Mouse (Mus musculus) liver, embryonic 15.5 days (tissue): ENCODE results near the gene Litaf. TPM values are rescaled to one million over a fixed set of nuclear protein-coding genes. Genes with fewer than 3 reads are reported as not detected.
"Not testable (repeated sequence)": the region's sequence is repeated elsewhere in the genome, so short reads cannot be mapped to it uniquely, and the experiment has no call there.

Experiments
- ATAC-seq: fragments of 200-750 bp; cut with Nextera tagmentation; 2 replicates; pipeline ENCODE4 v1.8.0; 2017; ENCODE audit warnings: moderate number of reproducible peaks, mild to moderate bottlenecking, moderate library complexity; ENCODE audit not compliant: insufficient read depth
- H3K27ac ChIP-seq: fragments of 300-500 bp; sonication (generic); replicated peaks from 2 replicates; pipeline ENCODE4 v1.5.1; 2015; ENCODE audit warnings: mild to moderate bottlenecking, inconsistent platforms
- H3K27me3 ChIP-seq: fragments of 300-500 bp; sonication (generic); 2 replicates; pipeline ENCODE4 v1.6.1; 2015; ENCODE audit warnings: mild to moderate bottlenecking, inconsistent platforms
- H3K36me3 ChIP-seq: fragments of 300-500 bp; sonication (generic); replicated peaks from 2 replicates; pipeline ENCODE4 v1.6.1; 2015; ENCODE audit warnings: moderate library complexity, mild to moderate bottlenecking, inconsistent platforms
- H3K4me1 ChIP-seq: fragments of 300-500 bp; sonication (generic); replicated peaks from 2 replicates; pipeline ENCODE4 v1.6.1; 2015; ENCODE audit warnings: inconsistent platforms
- H3K4me2 ChIP-seq: fragments of 300-500 bp; sonication (generic); 2 replicates; pipeline ENCODE4 v1.6.1; 2015; ENCODE audit warnings: moderate library complexity, mild to moderate bottlenecking, inconsistent platforms
- H3K4me3 ChIP-seq: fragments of 300-500 bp; sonication (generic); replicated peaks from 2 replicates; pipeline ENCODE4 v1.5.1; 2015; ENCODE audit warnings: mild to moderate bottlenecking, inconsistent platforms
- H3K9ac ChIP-seq: fragments of 300-500 bp; sonication (generic); 2 replicates; pipeline ENCODE4 v1.6.1; 2015; ENCODE audit warnings: moderate library complexity, mild to moderate bottlenecking, inconsistent platforms
- H3K9me3 ChIP-seq: fragments of 300-500 bp; sonication (generic); replicated peaks from 2 replicates; pipeline ENCODE4 v1.6.1; 2016; ENCODE audit warnings: inconsistent platforms
- whole genome bisulfite sequencing: fragments of 180-500 bp; shearing (Covaris S2); methylation state at CpG from one replicate; pipeline ENCODE4 v1.1.7; 2015; ENCODE audit warnings: mixed read lengths; ENCODE audit not compliant: insufficient replicate concordance; 5-methylcytosine and 5-hydroxymethylcytosine counted together
- polyA plus RNA-seq: library from polyadenylated mRNA; unstranded; fragments of >200 nt; fragmentation: Nextera tagmentation; extraction: Ambion mirVana; gene quantifications from 2 replicates; pipeline ENCODE4 v1.2.1, GENCODE M21; 2015

The Litaf gene
- polyA plus RNA-seq, 1 experiment from 2014 or later = 39.3 TPM

DNA sequence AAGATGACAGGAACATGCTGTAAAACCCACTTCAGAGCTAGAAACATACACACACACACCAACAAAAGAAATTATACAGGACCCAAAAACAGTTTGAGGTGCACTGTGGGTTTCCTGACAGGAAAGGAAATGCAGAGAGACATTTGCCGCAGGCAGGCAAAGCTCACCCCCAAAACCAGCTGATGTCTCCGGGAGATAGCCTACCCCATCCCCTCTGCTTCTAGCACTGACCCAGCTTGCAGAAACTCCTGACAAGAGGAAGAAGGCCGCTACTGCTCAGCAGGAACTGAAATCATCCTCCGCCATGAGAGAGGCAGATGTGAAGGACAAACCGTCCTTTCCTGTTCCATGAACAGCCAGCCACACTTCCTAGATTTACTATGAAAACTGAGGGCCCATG, 96.6 kb downstream of the Litaf start:
- H3K27ac ChIP-seq = no peak overlapping the region
- 25% methylated on average over 5 of the region's 5 CpGs for WGBS
- no peak for ATAC-seq

DNA sequence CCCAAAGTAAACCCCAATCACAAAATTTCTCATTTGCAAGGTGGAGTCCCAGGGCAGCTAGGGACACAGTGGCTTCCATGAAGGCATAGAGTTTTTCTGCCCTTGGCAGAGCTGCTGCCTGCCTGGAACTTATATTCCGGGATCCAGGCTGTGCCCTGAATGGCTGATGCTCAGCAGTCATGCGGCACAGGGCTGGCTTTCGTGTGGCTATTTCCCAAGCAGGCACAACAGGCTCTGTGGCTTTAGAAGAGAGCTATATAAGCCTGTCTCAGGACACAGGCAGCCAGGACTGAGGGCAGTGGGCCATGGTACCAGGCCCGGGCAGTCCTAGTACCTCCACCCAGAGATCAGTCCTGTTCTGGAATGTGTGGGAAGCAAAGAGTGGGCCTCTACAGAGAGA, 97.7 kb downstream of the Litaf start:
- Histone ChIP-seq H3K27me3 (no peaks in the 10 kb centered on the region), H3K9me3 (no peaks in the 10 kb centered on the region), H3K9ac (no peak overlapping the region), H3K4me1 (peaks cover 63% of the 10 kb centered on the region), H3K36me3 (peaks cover 10% of the 10 kb centered on the region; the same call in 1 of the 2 replicates), H3K27ac (no peak overlapping the region; the same call in 1 of the 2 replicates), H3K4me3 (no peak overlapping the region), H3K4me2 (no peak overlapping the region)
- ATAC-seq = no peak
- WGBS = 74% methylated on average over 4 of the region's 4 CpGs

More for the DNA sequence above, 96.6 kb downstream of the Litaf start:
- no peak overlapping the region for H3K4me3 ChIP-seq
- H3K4me2 ChIP-seq = no peak overlapping the region
- H3K27me3 ChIP-seq = no peaks in the 10 kb centered on the region
- no peaks in the 10 kb centered on the region for H3K9me3 ChIP-seq
- peaks cover 65% of the 10 kb centered on the region for H3K4me1 ChIP-seq
- no peak overlapping the region for H3K9ac ChIP-seq
- 0 out of 2 replicates have a peak, but pooled peaks cover 2% of the 10 kb centered on the region for H3K36me3 ChIP-seq

DNA sequence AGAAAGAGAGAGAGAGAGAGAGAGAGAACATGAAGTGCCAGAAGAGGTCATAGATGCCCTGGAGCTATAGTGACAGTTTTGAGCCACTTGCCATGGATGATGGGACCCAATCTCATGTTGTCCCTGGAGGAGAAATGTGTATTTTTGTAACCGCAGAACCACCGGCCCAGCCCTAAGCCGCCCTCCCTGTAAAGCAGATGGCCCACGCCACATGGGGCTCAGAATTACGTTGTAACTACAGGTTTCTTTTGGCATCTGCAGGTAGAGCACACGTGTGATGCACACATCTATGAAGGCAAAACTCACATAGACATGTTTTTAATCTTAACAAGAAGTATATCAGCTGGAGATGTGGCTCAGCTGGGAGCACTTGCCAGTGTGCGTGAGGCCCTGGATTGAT, 98.2 kb downstream of the Litaf start:
- H3K4me1 ChIP-seq = peaks cover 58% of the 10 kb centered on the region
- no peak for ATAC-seq
- no peak overlapping the region for H3K9ac ChIP-seq
- no peak overlapping the region; the same call in 1 of the 2 replicates for H3K27ac ChIP-seq
- no peak overlapping the region for H3K4me3 ChIP-seq
- no peaks in the 10 kb centered on the region for H3K9me3 ChIP-seq
- 71% methylated on average over 7 of the region's 7 CpGs for WGBS
- no peak overlapping the region for H3K4me2 ChIP-seq
- peaks cover 15% of the 10 kb centered on the region; the same call in 1 of the 2 replicates for H3K36me3 ChIP-seq
- no peaks in the 10 kb centered on the region for H3K27me3 ChIP-seq

DNA sequence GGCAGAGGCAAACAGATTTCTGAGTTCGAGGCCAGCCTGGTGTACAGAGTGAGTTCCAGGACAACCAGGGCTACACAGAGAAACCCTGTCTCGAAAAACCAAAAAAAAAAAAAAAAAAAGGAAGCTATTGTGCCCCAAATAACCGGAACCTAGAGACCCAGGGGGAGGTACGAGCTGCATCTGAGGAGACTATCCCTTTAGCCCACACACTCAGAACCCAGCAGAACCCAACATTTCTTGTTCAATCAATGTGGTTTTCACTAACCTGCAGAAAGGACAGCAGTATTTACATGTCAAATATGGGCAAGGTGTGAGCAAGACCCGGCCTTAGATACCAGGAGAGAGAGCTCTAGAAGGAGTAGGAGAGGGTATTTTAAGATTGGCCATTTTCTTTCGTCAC, 98.9 kb downstream of the Litaf start:
- no peak overlapping the region for H3K4me3 ChIP-seq
- no peak overlapping the region for H3K27ac ChIP-seq
- ATAC-seq = no peak
- no peak overlapping the region for H3K4me2 ChIP-seq
- 41% methylated on average over 6 of the region's 6 CpGs for WGBS
- peaks cover 15% of the 10 kb centered on the region; the same call in 1 of the 2 replicates for H3K36me3 ChIP-seq
- no peaks in the 10 kb centered on the region for H3K27me3 ChIP-seq
- H3K4me1 ChIP-seq = peaks cover 55% of the 10 kb centered on the region
- no peaks in the 10 kb centered on the region for H3K9me3 ChIP-seq
- H3K9ac ChIP-seq = no peak overlapping the region

DNA sequence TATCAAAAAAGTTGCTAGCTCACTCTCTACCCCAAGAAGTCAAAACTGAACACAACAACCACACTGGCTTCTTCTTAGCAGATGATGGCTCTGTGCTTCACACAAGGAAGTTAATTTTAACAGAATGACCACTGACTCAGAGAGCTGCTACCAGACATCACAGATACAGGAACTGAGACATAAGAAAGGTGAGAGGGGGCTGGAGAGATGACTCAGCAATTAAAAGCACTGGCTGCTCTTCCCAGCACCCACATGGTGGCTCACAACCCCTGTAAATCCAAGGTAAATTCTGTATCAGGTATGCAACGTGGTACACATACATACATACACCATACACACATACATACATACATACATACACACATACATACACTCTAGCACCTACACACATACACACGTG, 100.9 kb downstream of the Litaf start:
- no peak overlapping the region for H3K4me2 ChIP-seq
- peaks cover 33% of the 10 kb centered on the region for H3K36me3 ChIP-seq
- no peak overlapping the region for H3K9ac ChIP-seq
- no peaks in the 10 kb centered on the region for H3K27me3 ChIP-seq
- H3K4me3 ChIP-seq = no peak overlapping the region
- no peak overlapping the region for H3K27ac ChIP-seq
- peaks cover 41% of the 10 kb centered on the region for H3K4me1 ChIP-seq
- H3K9me3 ChIP-seq = no peaks in the 10 kb centered on the region
- no peak for ATAC-seq
- 48% methylated on average over 2 of the region's 2 CpGs for WGBS

DNA sequence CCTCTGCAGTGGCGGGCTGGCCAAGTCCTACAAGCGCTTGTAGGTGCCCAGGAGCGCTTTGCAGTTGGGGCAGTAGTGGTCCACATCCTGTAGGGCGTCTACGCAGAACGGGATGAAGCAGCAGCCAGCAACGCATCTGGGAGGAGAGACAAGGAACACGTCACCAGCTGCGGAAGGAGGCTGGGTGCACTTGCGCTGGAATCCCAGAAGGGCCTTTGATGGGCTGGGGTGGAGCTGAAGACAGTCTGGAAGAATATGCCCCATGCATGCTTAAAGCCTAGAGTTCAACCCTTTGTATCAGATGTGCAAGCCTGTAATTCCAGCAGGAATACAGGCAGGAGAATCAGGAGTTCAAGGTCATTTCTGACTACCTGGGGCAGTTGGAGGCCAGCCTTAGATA, 105.0 kb downstream of the Litaf start:
- 73% methylated on average over 10 of the region's 10 CpGs for WGBS
- Histone ChIP-seq H3K4me2 (no peak overlapping the region), H3K36me3 (peaks cover 42% of the 10 kb centered on the region), H3K4me1 (peaks cover 6% of the 10 kb centered on the region), H3K27me3 (no peaks in the 10 kb centered on the region), H3K27ac (no peak overlapping the region), H3K4me3 (no peak overlapping the region), H3K9ac (no peak overlapping the region), H3K9me3 (no peaks in the 10 kb centered on the region)
- no peak for ATAC-seq

DNA sequence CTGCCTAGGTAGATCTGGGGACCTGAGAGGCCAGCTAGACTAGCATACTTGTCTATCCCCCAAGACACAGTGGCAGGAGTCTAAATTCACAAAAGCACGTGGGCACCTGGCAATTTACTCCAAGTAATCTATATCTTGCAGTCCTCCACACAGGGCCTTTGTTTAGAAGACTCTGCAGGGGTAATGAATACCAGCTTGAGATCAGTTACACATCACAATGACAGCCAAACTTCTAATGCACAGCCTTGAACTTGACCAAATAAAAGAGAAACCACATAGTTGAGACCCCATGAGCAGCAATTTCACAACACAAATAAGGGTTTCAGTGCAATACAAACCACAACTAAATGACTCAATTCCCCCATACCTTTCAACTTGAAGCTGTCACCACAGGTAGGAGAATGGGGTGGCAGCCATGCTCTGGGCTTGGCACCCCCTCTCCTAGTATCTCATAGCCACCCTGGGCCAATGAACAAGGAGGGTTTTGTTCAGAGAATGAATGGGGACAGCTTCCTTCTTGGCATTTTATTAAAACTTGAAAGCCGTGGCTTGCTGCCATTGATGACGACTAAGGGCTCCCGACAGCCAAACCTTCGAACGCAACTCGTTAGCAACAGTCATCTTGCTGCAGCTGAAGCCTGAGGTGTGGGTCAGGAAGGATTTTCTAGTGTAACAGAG, 107.1 kb downstream of the Litaf start:
- no peaks in the 10 kb centered on the region for H3K9me3 ChIP-seq
- peaks cover 6% of the 10 kb centered on the region; the same call in 1 of the 2 replicates for H3K4me1 ChIP-seq
- WGBS = 66% methylated on average over 7 of the region's 7 CpGs
- no peak overlapping the region for H3K4me3 ChIP-seq
- ATAC-seq = no peak
- no peaks in the 10 kb centered on the region for H3K27me3 ChIP-seq
- H3K36me3 ChIP-seq = peaks cover 39% of the 10 kb centered on the region
- no peak overlapping the region for H3K27ac ChIP-seq
- H3K4me2 ChIP-seq = no peak overlapping the region
- no peak overlapping the region for H3K9ac ChIP-seq

DNA sequence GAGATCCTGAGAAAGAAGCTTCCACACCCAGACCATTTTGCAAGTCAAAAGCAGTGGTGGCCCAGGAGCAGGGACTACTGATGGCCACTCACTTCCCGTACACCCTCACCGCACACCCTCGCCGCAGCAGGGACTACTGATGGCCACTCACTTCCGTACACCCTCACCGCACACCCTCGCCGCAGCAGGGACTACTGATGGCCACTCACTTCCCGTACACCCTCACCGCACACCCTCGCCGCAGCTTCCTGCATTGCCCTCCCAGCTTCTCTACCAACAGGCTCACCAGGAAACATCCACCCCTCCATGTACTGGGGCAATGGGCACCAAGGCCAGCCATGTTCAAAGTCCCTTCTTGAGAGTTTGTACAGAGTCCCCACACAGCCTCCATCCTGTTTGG, 107.7 kb downstream of the Litaf start:
- WGBS = 63% methylated on average over 12 of the region's 12 CpGs

DNA sequence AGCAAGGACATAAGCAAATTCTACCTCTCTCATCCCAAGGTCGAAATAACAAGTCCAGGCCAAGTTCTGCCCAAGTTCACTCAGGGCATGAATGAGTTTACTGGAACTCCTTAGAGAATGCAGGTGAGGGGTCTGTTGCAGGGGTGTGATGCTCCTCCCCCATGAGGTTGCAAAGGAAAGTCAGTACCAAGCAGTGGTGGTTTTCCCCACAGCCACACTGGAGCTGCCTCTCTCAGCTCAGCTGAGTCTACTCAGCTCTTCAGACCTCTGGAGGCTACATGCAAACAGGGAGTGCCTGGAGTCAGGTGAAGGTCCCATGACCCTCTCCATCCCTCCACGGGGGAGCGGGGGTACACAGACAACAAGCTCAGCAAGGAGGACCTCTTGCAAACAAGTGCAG, 108.2 kb downstream of the Litaf start:
- Histone ChIP-seq H3K27ac (no peak overlapping the region), H3K36me3 (peaks cover 29% of the 10 kb centered on the region), H3K4me2 (no peak overlapping the region), H3K4me3 (no peak overlapping the region), H3K27me3 (no peaks in the 10 kb centered on the region), H3K4me1 (peaks cover 6% of the 10 kb centered on the region; the same call in 1 of the 2 replicates), H3K9ac (no peak overlapping the region), H3K9me3 (no peaks in the 10 kb centered on the region)
- ATAC-seq = no peak
- WGBS = 52% methylated on average over 3 of the region's 3 CpGs

More for the DNA sequence above, 107.7 kb downstream of the Litaf start:
- not testable (repeated sequence) for H3K4me1 ChIP-seq, H3K27ac ChIP-seq, H3K4me2 ChIP-seq, ATAC-seq, H3K9me3 ChIP-seq, H3K9ac ChIP-seq, H3K27me3 ChIP-seq, H3K4me3 ChIP-seq
- H3K36me3 ChIP-seq = peaks cover 34% of the 10 kb centered on the region

DNA sequence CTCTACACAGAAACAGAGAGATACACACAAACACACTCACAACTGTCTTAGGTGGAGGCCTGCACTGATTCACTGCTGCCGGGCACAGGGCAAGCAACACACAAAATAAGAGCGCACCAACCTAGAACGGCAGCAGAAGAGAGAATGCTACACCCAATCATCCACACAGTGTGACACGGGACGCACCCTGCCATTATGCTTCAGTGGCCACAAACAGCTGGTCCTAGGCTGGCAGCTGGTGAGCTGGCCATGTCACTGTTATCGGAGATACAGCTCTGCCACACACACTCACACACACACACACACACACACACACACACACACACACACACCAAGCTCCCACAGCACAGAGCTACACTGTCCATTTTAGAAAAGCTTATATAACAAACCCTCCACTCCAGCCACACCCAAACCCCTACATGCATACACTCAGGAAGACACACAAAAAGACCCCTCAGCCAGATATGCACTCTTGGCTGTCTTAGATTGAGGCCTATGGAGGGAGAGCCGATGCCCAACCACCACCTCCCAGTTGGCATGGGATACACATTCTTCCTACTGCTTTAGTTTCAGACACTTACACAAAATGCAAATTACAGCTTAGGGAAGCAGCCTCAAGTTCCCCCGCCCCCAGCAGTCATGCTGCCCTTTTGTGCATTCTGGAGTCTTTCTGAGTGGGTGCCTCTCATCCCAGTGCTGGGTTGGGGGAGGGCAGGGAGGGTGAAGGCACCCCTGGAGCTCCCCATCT, 108.8 kb downstream of the Litaf start:
- no peak for ATAC-seq
- no peaks in the 10 kb centered on the region for H3K9me3 ChIP-seq
- WGBS = 75% methylated on average over 8 of the region's 8 CpGs
- H3K36me3 ChIP-seq = peaks cover 29% of the 10 kb centered on the region
- H3K27me3 ChIP-seq = no peaks in the 10 kb centered on the region
- no peak overlapping the region for H3K4me2 ChIP-seq
- 0 out of 2 replicates have a peak, but pooled peaks cover 3% of the 10 kb centered on the region for H3K4me1 ChIP-seq
- no peak overlapping the region for H3K27ac ChIP-seq
- no peak overlapping the region for H3K4me3 ChIP-seq
- no peak overlapping the region for H3K9ac ChIP-seq

DNA sequence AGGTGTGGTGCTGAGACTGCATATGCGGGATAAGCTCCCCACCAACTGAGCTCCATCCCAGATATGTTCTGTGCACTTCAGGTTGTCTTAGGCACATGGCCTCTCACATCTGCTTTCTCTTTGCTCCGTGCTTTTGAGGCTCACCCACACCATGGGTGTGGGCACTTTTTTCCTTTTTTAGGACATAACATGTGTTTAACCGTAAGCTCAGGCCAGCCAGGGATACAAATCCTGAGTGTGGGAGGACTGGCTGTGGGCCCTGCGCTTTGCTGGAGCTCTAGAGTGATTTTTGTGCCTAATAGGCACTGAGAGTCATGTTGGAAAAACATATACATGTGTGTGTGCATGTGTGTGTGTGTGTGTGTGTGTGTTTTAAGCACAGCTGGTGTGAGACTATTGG, 110.9 kb downstream of the Litaf start:
- no peaks in the 10 kb centered on the region for H3K9me3 ChIP-seq
- WGBS = 74% methylated on average over 4 of the region's 4 CpGs
- H3K4me3 ChIP-seq = no peak overlapping the region
- no peak overlapping the region for H3K9ac ChIP-seq
- no peak overlapping the region for H3K27ac ChIP-seq
- ATAC-seq = no peak
- H3K4me2 ChIP-seq = no peak overlapping the region
- peaks cover 12% of the 10 kb centered on the region for H3K36me3 ChIP-seq
- no peaks in the 10 kb centered on the region for H3K27me3 ChIP-seq
- H3K4me1 ChIP-seq = no peaks in the 10 kb centered on the region
